Mouse (Mus musculus): ENCODE measurements at regions not wholly inside any gene's neighbourhood (a gene's known extent, or its start where the extent isn't known, plus 50 kb on each side); places are given as distances from the start of the nearest gene placed in this dataset.
A peak's percentile ranks its signal among the peaks of the same experiment; 100 is the strongest.

DNA sequence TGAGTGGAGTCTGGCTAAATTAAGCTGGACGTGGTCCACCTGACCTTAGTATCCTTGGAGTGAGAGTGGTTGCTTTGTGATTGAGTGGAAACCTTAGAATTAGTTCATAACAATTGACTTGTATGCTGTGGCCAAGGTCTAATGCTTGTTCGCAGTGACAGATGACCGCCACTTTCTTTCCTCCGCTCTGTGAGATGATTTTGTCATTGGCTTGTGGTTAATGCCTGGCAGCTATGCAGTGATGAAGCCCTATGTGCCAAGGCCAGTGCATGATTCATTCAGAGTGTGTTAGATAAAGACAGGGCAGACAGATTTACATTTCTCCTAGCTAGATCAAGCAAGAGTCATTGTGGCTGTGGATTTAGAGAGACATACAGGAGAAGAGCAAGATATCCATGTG, 89.5 kb downstream of the Slc4a3 start:
- 86% methylated on average over 4 of the region's 4 CpGs for WGBS
- Histone ChIP-seq H3K27ac (ENCODE audit: low read depth) (no peak overlapping the region), H3K9me3 (replicated peaks; ENCODE audit: control insufficient read depth, low read length) (no peaks in the 10 kb centered on the region), H3K4me2 (ENCODE audit: low read depth, low read length) (no peak overlapping the region), H3K27me3 (ENCODE audit: control insufficient read depth, insufficient read depth, low read length) (no peaks in the 10 kb centered on the region), H3K4me1 (ENCODE audit: control insufficient read depth, insufficient read depth) (no peaks in the 10 kb centered on the region), H3K9ac (replicated peaks; ENCODE audit: low read depth, low read length) (no peak overlapping the region), H3K4me3 (ENCODE audit: low read depth, low read length) (no peak overlapping the region), H3K36me3 (replicated peaks; ENCODE audit: control insufficient read depth, insufficient read depth, low read length) (no peaks in the 10 kb centered on the region)
- TF ChIP-seq CTCF (IDR thresholded peaks at IDR 0.05; ENCODE audit: low read depth) = no peak
- TF ChIP-seq EP300 (IDR thresholded peaks at IDR 0.05; ENCODE audit: low read depth) = no peak
- ATAC-seq (ENCODE audit: insufficient read depth, low read depth) (no peak), DNase-seq (ENCODE audit: low spot score) (no peak)

DNA sequence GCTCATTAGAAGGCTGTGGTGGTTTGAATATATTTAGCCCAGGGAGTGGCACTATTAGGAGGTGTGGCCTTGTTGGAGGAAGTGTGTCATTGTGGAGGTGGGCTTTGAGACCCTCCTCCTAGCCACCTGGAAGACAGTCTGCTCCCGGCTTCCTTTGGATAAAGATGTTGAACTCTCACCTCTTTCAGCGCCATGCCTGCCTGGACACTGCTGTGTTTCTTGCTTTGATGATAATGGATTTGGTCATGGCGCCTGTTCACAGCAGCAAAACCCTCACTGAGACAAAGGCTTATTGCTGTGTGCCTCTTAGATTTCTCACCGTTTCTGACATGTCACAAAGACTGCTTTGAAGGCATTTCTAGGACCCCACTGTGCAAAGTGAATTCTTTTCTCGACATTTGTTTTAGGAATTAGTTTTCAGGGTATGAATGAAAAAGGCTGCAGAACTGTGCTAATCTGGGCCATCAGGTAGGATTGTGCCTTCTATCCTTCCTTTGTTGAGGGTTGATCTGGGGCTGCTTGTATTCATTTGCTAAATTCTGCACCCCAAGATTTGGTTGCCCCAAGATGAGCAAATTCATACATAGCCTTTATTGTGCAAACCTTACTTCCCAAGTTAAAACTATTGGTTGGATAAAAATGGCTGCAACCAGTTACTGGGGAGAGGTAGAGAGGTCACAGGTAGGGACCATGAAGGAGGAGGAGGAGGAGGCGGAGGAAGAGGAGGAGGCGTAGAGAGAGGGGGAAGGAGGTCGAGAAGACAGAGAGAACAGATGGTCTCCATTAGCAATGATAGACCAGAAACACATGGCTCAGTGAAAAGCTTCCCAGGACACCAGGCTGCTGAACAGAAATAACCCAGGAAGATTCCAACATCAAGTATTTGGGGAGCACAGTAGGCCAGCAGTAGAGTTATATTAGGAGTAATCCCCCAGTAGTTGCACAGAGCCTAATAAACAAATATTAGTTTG, 93.2 kb downstream of the Slc4a3 start:
- H3K9ac ChIP-seq (replicated peaks; ENCODE audit: low read depth, low read length) = no peak overlapping the region
- no peaks in the 10 kb centered on the region for H3K27me3 ChIP-seq (ENCODE audit: control insufficient read depth, insufficient read depth, low read length)
- no peak overlapping the region for H3K4me2 ChIP-seq (ENCODE audit: low read depth, low read length)
- no peaks in the 10 kb centered on the region for H3K36me3 ChIP-seq (replicated peaks; ENCODE audit: control insufficient read depth, insufficient read depth, low read length)
- H3K4me1 ChIP-seq (ENCODE audit: control insufficient read depth, insufficient read depth) = no peaks in the 10 kb centered on the region
- no peak for TF ChIP-seq CTCF (IDR thresholded peaks at IDR 0.05; ENCODE audit: low read depth)
- TF ChIP-seq EP300 (IDR thresholded peaks at IDR 0.05; ENCODE audit: low read depth) = no peak
- no peaks in the 10 kb centered on the region for H3K9me3 ChIP-seq (replicated peaks; ENCODE audit: control insufficient read depth, low read length)
- no peak overlapping the region for H3K27ac ChIP-seq (ENCODE audit: low read depth)
- no peak for ATAC-seq (ENCODE audit: insufficient read depth, low read depth)
- whole genome bisulfite sequencing = 64% methylated on average over 8 of the region's 8 CpGs
- no peak for DNase-seq (ENCODE audit: low spot score)
- no peak overlapping the region for H3K4me3 ChIP-seq (ENCODE audit: low read depth, low read length)

DNA sequence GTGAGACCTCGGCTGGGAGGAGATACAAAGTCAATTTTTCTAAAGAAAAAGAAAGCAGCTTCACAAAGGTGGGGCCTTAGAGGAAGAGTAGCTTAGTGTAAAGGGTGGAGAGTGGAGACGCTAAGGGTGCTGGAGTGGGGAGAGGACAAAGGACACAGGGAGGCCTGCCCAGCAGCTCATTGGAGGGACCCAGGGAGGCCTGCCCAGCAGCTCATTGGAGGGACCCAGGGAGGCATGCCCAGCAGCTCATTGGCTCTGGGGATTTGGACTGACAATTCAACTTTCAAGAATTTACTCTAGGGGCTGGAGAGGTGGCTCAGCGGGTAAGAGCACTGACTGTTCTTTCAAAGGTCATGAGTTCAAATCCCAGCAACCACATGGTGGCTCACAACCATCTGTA, 96.4 kb downstream of the Slc4a3 start:
- DNase-seq (ENCODE audit: low spot score) = no peak
- no peak overlapping the region for H3K4me2 ChIP-seq (ENCODE audit: low read depth, low read length)
- H3K27ac ChIP-seq (ENCODE audit: low read depth) = no peak overlapping the region
- H3K4me1 ChIP-seq (ENCODE audit: control insufficient read depth, insufficient read depth) = no peaks in the 10 kb centered on the region
- 59% methylated on average over 3 of the region's 3 CpGs for WGBS
- ATAC-seq (ENCODE audit: insufficient read depth, low read depth) = no peak; the same call in 1 of the 2 replicates
- no peak for TF ChIP-seq EP300 (IDR thresholded peaks at IDR 0.05; ENCODE audit: low read depth)
- TF ChIP-seq CTCF (IDR thresholded peaks at IDR 0.05; ENCODE audit: low read depth) = no peak
- H3K9me3 ChIP-seq (replicated peaks; ENCODE audit: control insufficient read depth, low read length) = no peaks in the 10 kb centered on the region
- no peak overlapping the region for H3K4me3 ChIP-seq (ENCODE audit: low read depth, low read length)
- H3K27me3 ChIP-seq (ENCODE audit: control insufficient read depth, insufficient read depth, low read length) = no peaks in the 10 kb centered on the region
- no peak overlapping the region for H3K9ac ChIP-seq (replicated peaks; ENCODE audit: low read depth, low read length)
- H3K36me3 ChIP-seq (replicated peaks; ENCODE audit: control insufficient read depth, insufficient read depth, low read length) = no peaks in the 10 kb centered on the region

DNA sequence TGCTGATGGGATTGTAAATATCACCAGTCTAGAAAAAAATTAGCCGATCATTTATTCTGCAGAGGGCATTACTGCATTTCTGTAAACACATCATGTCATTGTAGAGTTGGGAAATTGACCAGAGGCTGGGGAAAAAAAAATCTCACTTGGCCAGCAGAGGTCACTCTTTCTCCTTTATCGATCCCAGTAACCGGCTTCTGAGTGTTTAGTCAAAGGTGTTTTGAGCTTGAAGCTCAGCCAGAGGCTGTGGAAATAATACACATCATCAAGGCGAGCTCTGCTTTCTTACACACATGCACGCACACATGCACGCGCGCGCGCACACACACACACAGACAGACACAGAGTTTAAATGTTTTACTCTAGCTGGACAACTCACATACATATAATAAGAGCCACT, 106.5 kb downstream of the Slc4a3 start:
- H3K9ac ChIP-seq (replicated peaks; ENCODE audit: low read depth, low read length) = no peak overlapping the region
- H3K4me2 ChIP-seq (ENCODE audit: low read depth, low read length) = no peak overlapping the region
- H3K9me3 ChIP-seq (replicated peaks; ENCODE audit: control insufficient read depth, low read length) = no peaks in the 10 kb centered on the region
- no peak overlapping the region for H3K27ac ChIP-seq (ENCODE audit: low read depth)
- DNase-seq (ENCODE audit: low spot score) = peak; percentile 60
- TF ChIP-seq EP300 (IDR thresholded peaks at IDR 0.05; ENCODE audit: low read depth) (no peak), CTCF (IDR thresholded peaks at IDR 0.05; ENCODE audit: low read depth) (peak; percentile 58)
- H3K36me3 ChIP-seq (replicated peaks; ENCODE audit: control insufficient read depth, insufficient read depth, low read length) = no peaks in the 10 kb centered on the region
- H3K4me3 ChIP-seq (ENCODE audit: low read depth, low read length) = no peak overlapping the region
- no peak for ATAC-seq (ENCODE audit: insufficient read depth, low read depth)
- WGBS = 22% methylated on average over 10 of the region's 10 CpGs
- H3K4me1 ChIP-seq (ENCODE audit: control insufficient read depth, insufficient read depth) = no peaks in the 10 kb centered on the region
- H3K27me3 ChIP-seq (ENCODE audit: control insufficient read depth, insufficient read depth, low read length) = no peaks in the 10 kb centered on the region

DNA sequence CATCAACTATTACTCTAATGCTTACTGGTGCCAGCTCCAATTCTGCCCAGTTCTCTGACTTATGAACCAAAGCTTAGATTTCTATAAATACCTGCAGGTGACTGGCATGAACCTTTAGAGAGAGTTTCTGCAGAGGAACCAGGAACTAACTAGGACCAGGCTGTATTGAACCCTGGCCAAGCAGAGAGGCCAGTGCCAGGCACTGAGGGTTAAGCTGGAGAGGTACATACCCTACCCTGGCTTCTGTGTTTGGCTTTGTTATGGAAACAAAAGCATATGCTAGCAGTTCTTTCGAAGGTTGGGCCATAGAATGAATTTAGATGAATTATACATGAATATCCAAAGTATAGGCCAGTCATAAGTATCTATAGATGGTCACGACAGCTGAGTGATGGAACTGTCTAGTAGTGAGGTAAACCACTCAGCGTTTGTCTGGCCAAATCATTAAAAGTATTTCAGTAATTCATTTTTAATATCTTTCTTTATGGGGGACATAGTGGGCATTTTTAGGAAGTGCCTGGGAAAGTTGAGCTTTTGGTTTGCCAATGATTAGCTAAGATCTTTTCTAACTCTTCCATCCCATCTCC, 107.0 kb downstream of the Slc4a3 start:
- no peak for ATAC-seq (ENCODE audit: insufficient read depth, low read depth)
- Histone ChIP-seq H3K27ac (ENCODE audit: low read depth) (no peak overlapping the region), H3K4me3 (ENCODE audit: low read depth, low read length) (no peak overlapping the region), H3K27me3 (ENCODE audit: control insufficient read depth, insufficient read depth, low read length) (no peaks in the 10 kb centered on the region), H3K36me3 (replicated peaks; ENCODE audit: control insufficient read depth, insufficient read depth, low read length) (no peaks in the 10 kb centered on the region), H3K9me3 (replicated peaks; ENCODE audit: control insufficient read depth, low read length) (no peaks in the 10 kb centered on the region), H3K4me2 (ENCODE audit: low read depth, low read length) (peak overlapping the region; percentile 42; the same call in 1 of the 2 replicates), H3K4me1 (ENCODE audit: control insufficient read depth, insufficient read depth) (no peaks in the 10 kb centered on the region), H3K9ac (replicated peaks; ENCODE audit: low read depth, low read length) (no peak overlapping the region)
- 69% methylated on average over 3 of the region's 3 CpGs for WGBS
- no peak for DNase-seq (ENCODE audit: low spot score)
- TF ChIP-seq EP300 (IDR thresholded peaks at IDR 0.05; ENCODE audit: low read depth) (no peak), CTCF (IDR thresholded peaks at IDR 0.05; ENCODE audit: low read depth) (no peak)

All from heart, postnatal 0 days (tissue).